Mouse (Mus musculus): ENCODE results near the gene A3galt2.

Gene A3galt2

DNA sequence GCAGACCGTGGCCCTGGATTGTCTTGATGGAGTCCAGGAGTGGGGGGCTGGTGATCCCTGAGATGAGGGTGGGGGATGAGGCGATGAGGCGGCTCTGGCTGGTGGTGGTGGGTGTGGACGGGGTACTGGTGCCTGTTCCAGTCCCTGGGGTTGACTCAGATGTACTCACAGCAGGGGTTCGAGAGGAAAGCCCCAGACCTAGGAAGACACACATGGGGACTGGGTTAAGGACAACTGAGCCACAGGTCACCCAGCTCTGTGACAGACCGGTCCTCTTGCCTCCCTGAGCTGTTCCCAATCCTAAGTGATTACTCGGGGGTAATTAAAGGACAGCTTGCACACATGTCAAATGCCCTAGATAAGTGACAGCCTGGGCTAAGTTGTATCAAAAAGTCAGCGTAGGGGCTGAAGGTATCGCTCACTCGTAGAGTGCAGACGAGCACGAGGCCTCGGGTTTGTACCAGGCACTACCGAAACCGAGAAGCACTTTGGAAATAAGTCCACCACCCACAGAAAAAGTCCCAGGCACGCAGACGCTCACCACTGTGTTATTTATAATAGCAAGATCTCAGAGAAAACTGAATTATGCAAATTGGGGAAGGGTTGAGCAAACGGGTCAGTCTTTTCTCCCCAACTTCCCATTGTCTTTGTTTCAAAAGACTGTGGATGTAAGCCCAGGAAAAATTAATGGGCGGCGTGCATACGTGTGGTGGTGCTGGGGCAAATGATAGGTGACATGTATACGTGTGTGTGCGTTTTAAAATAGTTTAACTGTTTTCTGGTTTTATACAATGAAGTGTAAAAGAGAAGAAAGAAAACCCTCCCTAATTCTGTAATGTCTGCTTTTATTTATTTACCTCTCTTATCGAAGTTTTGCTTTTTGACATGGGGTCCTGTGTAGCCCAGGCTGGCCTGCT lies 32.1 kb downstream of the A3galt2 start:
- H3K4me1 ChIP-seq (replicated peaks; ENCODE audit: low read depth, low read length) = peaks cover 30% of the 10 kb centered on the region
- no peaks in the 10 kb centered on the region for H3K9me3 ChIP-seq (ENCODE audit: low read length)
- H3K27me3 ChIP-seq (ENCODE audit: insufficient read depth, low read length) = peaks cover 32% of the 10 kb centered on the region
- TF ChIP-seq NANOG (IDR thresholded peaks at IDR 0.05; ENCODE audit: borderline replicate concordance, low read length) = no peak
- no peak for TF ChIP-seq POU5F1 (IDR thresholded peaks at IDR 0.05; ENCODE audit: borderline replicate concordance, low read length)
- TF ChIP-seq CTCF (conservative IDR thresholded peaks at IDR 0.05; ENCODE audit: low read length) = no peak
- H3K4me3 ChIP-seq (replicated peaks; ENCODE audit: low read length) = no peak overlapping the region
- 0 out of 2 replicates have a peak, but pooled peaks cover 3% of the 10 kb centered on the region for H3K36me3 ChIP-seq (ENCODE audit: insufficient read depth, low read length)

- Histone ChIP-seq H3K9me3 (ENCODE audit: low read length) (no peaks in the 10 kb centered on the region), H3K4me1 (replicated peaks; ENCODE audit: low read depth, low read length) (peaks cover 30% of the 10 kb centered on the region), H3K4me3 (replicated peaks; ENCODE audit: low read length) (no peak overlapping the region), H3K36me3 (ENCODE audit: insufficient read depth, low read length) (0 out of 2 replicates have a peak, but pooled peaks cover 3% of the 10 kb centered on the region), H3K27me3 (ENCODE audit: insufficient read depth, low read length) (peaks cover 33% of the 10 kb centered on the region)
- TF ChIP-seq CTCF (conservative IDR thresholded peaks at IDR 0.05; ENCODE audit: low read length) = no peak
Observed at GRCm38 (mm10) chr4:128788108-128788507, 32.9 kb downstream of the A3galt2 start.

DNA sequence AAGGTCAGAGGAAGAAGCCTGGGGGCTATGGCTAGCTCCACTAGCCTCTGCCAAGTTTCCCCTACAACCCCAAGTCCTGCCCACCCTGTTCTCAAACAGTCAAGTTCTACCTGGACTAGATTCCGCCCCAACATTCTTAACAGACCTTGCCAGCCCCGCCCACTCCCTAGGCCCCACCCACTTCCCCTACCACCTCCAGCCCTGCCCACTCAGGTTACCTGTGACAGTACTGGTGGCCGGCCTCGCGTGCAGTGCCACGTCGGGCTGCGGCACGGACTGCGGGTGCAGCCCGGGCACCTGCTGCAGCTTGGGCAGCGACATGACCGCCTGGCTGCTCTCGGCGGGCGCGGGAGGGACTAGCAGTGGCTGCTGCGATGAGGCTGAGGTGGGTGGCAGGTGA lies 34.5 kb downstream of the A3galt2 start:
- 0 out of 2 replicates have a peak, but pooled peaks cover 3% of the 10 kb centered on the region for H3K36me3 ChIP-seq (ENCODE audit: insufficient read depth, low read length)
- TF ChIP-seq NANOG (IDR thresholded peaks at IDR 0.05; ENCODE audit: borderline replicate concordance, low read length) (no peak), CTCF (conservative IDR thresholded peaks at IDR 0.05; ENCODE audit: low read length) (no peak), POU5F1 (IDR thresholded peaks at IDR 0.05; ENCODE audit: borderline replicate concordance, low read length) (no peak)
- H3K9me3 ChIP-seq (ENCODE audit: low read length) = no peaks in the 10 kb centered on the region
- H3K4me1 ChIP-seq (replicated peaks; ENCODE audit: low read depth, low read length) = peaks cover 43% of the 10 kb centered on the region
- peak overlapping the region; percentile 72 for H3K4me3 ChIP-seq (replicated peaks; ENCODE audit: low read length)
- peaks cover 33% of the 10 kb centered on the region for H3K27me3 ChIP-seq (ENCODE audit: insufficient read depth, low read length)

- H3K4me3 ChIP-seq (replicated peaks; ENCODE audit: low read length) = no peak overlapping the region
- H3K9me3 ChIP-seq (ENCODE audit: low read length) = no peaks in the 10 kb centered on the region
- H3K27me3 ChIP-seq (ENCODE audit: insufficient read depth, low read length) = peaks cover 43% of the 10 kb centered on the region
- no peaks in the 10 kb centered on the region for H3K36me3 ChIP-seq (ENCODE audit: insufficient read depth, low read length)
- peaks cover 51% of the 10 kb centered on the region for H3K4me1 ChIP-seq (replicated peaks; ENCODE audit: low read depth, low read length)
- TF ChIP-seq POU5F1 (IDR thresholded peaks at IDR 0.05; ENCODE audit: borderline replicate concordance, low read length) = no peak
- no peak for TF ChIP-seq CTCF (conservative IDR thresholded peaks at IDR 0.05; ENCODE audit: low read length)
- TF ChIP-seq NANOG (IDR thresholded peaks at IDR 0.05; ENCODE audit: borderline replicate concordance, low read length) = no peak
Observed at GRCm38 (mm10) chr4:128793710-128794109, 38.5 kb downstream of the A3galt2 start.

- no peak overlapping the region for H3K4me3 ChIP-seq (replicated peaks; ENCODE audit: low read length)
- H3K4me1 ChIP-seq (replicated peaks; ENCODE audit: low read depth, low read length) = peaks cover 55% of the 10 kb centered on the region
- no peak for TF ChIP-seq NANOG (IDR thresholded peaks at IDR 0.05; ENCODE audit: borderline replicate concordance, low read length)
- no peak for TF ChIP-seq CTCF (conservative IDR thresholded peaks at IDR 0.05; ENCODE audit: low read length)
- no peak for TF ChIP-seq POU5F1 (IDR thresholded peaks at IDR 0.05; ENCODE audit: borderline replicate concordance, low read length)
- H3K9me3 ChIP-seq (ENCODE audit: low read length) = no peaks in the 10 kb centered on the region
- peaks cover 46% of the 10 kb centered on the region for H3K27me3 ChIP-seq (ENCODE audit: insufficient read depth, low read length)
- no peaks in the 10 kb centered on the region for H3K36me3 ChIP-seq (ENCODE audit: insufficient read depth, low read length)
Observed at GRCm38 (mm10) chr4:128794198-128794597, 39.0 kb downstream of the A3galt2 start.

GRCm38 (mm10) chr4:128795596-128795995 lies 40.4 kb downstream of the A3galt2 start:
- no peak overlapping the region for H3K4me3 ChIP-seq (replicated peaks; ENCODE audit: low read length)
- TF ChIP-seq CTCF (conservative IDR thresholded peaks at IDR 0.05; ENCODE audit: low read length) = no peak
- TF ChIP-seq NANOG (IDR thresholded peaks at IDR 0.05; ENCODE audit: borderline replicate concordance, low read length) = no peak
- TF ChIP-seq POU5F1 (IDR thresholded peaks at IDR 0.05; ENCODE audit: borderline replicate concordance, low read length) = no peak
- no peaks in the 10 kb centered on the region for H3K36me3 ChIP-seq (ENCODE audit: insufficient read depth, low read length)
- H3K4me1 ChIP-seq (replicated peaks; ENCODE audit: low read depth, low read length) = peaks cover 44% of the 10 kb centered on the region
- H3K9me3 ChIP-seq (ENCODE audit: low read length) = no peaks in the 10 kb centered on the region
- peaks cover 39% of the 10 kb centered on the region for H3K27me3 ChIP-seq (ENCODE audit: insufficient read depth, low read length)

- Histone ChIP-seq H3K27me3 (ENCODE audit: insufficient read depth, low read length) (peaks cover 30% of the 10 kb centered on the region), H3K4me1 (replicated peaks; ENCODE audit: low read depth, low read length) (peaks cover 42% of the 10 kb centered on the region), H3K4me3 (replicated peaks; ENCODE audit: low read length) (no peak overlapping the region), H3K36me3 (ENCODE audit: insufficient read depth, low read length) (no peaks in the 10 kb centered on the region), H3K9me3 (ENCODE audit: low read length) (no peaks in the 10 kb centered on the region)
- no peak for TF ChIP-seq CTCF (conservative IDR thresholded peaks at IDR 0.05; ENCODE audit: low read length)
- no peak for TF ChIP-seq POU5F1 (IDR thresholded peaks at IDR 0.05; ENCODE audit: borderline replicate concordance, low read length)
- TF ChIP-seq NANOG (IDR thresholded peaks at IDR 0.05; ENCODE audit: borderline replicate concordance, low read length) = no peak
Observed at GRCm38 (mm10) chr4:128796788-128797187, 41.6 kb downstream of the A3galt2 start.

GRCm38 (mm10) chr4:128801675-128802465 lies 46.7 kb downstream of the A3galt2 start:
- H3K4me1 ChIP-seq (replicated peaks; ENCODE audit: low read depth, low read length) = peaks cover 46% of the 10 kb centered on the region
- no peaks in the 10 kb centered on the region for H3K9me3 ChIP-seq (ENCODE audit: low read length)
- no peak overlapping the region for H3K4me3 ChIP-seq (replicated peaks; ENCODE audit: low read length)
- no peaks in the 10 kb centered on the region for H3K36me3 ChIP-seq (ENCODE audit: insufficient read depth, low read length)
- TF ChIP-seq NANOG (IDR thresholded peaks at IDR 0.05; ENCODE audit: borderline replicate concordance, low read length) (no peak), CTCF (conservative IDR thresholded peaks at IDR 0.05; ENCODE audit: low read length) (no peak), POU5F1 (IDR thresholded peaks at IDR 0.05; ENCODE audit: borderline replicate concordance, low read length) (no peak)
- peaks cover 60% of the 10 kb centered on the region for H3K27me3 ChIP-seq (ENCODE audit: insufficient read depth, low read length)
